Mouse (Mus musculus) testis, adult 2 months (tissue): Measurements from ENCODE around the gene Gas2l1.

Source experiments
- CTCF ChIP-seq: fragments of 200-500 bp; IDR thresholded peaks from 2 replicates; pipeline ENCODE4 v1.5.1; 2012; ENCODE audit warnings: low read depth, mild to moderate bottlenecking, inconsistent platforms, low read length, moderate library complexity; ENCODE audit not compliant: control insufficient read depth, insufficient read depth, insufficient replicate concordance
- POLR2A ChIP-seq: fragments of 200-500 bp; IDR thresholded peaks from 2 replicates; pipeline ENCODE4 v1.6.1; 2012; ENCODE audit warnings: low read depth, mild to moderate bottlenecking, inconsistent platforms, low read length, moderate library complexity; ENCODE audit not compliant: control insufficient read depth

DNA sequence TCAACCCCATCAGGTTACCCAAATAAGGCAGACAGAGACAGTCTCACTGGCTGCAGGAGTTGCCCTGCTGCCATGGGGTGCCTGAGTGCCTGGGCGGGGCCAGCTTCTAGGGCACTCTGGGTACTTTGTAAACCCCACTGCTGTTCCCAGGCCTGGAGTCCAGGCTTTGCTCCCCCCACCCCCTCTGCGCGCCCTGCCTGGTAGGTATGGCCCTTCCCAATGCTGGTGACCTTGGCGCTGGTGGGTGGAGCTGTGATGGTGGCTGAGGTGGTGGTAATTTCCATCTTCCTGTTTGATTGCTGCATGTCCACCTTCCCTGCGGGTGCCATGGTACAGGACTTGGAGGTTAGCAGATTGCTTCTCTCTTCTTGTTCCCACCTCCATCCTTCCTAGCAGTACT is 24.5 kb downstream of the Gas2l1 start:
- TF ChIP-seq CTCF = no peak
- TF ChIP-seq POLR2A = no peak
